Mouse (Mus musculus): ENCODE results near the gene Itpkb. TPM values are rescaled to one million over a fixed set of nuclear protein-coding genes. Genes with fewer than 3 reads are reported as not detected.

Itpkb gene
- polyA plus RNA-seq, 1 experiment from 2014 or later = 6.8 TPM

DNA sequence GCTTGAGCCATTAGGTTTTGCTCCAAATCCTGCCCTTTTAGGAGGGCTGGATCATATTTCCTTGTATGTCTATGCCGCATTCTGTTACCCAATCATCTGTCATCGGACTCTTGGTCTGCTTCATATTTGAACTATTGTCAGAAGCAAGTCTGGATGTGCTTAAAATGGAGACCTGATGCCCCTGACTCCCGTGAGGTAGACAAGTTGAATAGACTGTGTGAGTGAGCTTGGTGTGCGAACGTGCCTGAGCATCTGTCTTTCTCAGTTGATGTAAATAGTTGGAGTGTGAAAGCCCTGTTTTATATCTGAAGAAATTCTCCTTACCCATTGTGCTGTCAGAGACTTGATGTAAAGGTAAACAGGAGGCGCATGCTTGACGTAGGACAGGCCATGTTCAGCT lies 46.3 kb downstream of the Itpkb start:
- Histone ChIP-seq H3K27me3 (ENCODE audit: insufficient read depth, low read length) (no peaks in the 10 kb centered on the region), H3K36me3 (ENCODE audit: insufficient read depth, low read length) (no peaks in the 10 kb centered on the region), H3K4me2 (ENCODE audit: low read length) (no peak overlapping the region), H3K4me1 (replicated peaks; ENCODE audit: insufficient read depth, low read length) (no peaks in the 10 kb centered on the region), H3K27ac (no peak overlapping the region), H3K9ac (ENCODE audit: low read depth, low read length) (no peak overlapping the region), H3K9me3 (replicated peaks; ENCODE audit: low read length) (no peaks in the 10 kb centered on the region), H3K4me3 (replicated peaks; ENCODE audit: low read depth, low read length) (no peak overlapping the region)
- no peak for DNase-seq (ENCODE audit: low spot score)
- no peak for ATAC-seq (replicated peaks; ENCODE audit: low FRiP score, low read depth)
- TF ChIP-seq CTCF (IDR thresholded peaks at IDR 0.05; ENCODE audit: low read depth) = no peak
- 67% methylated on average over 7 of the region's 7 CpGs for WGBS

DNA sequence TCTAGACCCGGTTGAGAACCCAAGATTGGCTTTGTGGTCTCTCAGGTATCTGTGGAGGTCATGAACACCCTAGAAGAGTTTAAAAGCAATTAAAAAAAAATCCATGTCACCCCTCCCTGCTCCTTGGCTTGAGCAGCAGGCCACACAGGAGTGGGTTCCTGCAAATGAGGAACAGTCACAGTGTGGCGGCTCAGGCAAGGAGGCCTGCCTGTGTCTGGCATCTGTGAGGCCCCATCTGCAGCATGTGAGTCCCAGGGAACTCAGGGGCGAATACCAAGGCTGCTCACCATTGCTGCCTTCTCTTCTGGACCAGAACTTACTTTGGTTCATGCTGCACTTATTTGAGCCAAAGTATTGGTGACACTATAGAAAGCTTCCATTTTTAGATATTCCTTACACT lies 49.3 kb downstream of the Itpkb start:
- no peak overlapping the region for H3K4me3 ChIP-seq (replicated peaks; ENCODE audit: low read depth, low read length)
- no peaks in the 10 kb centered on the region for H3K9me3 ChIP-seq (replicated peaks; ENCODE audit: low read length)
- TF ChIP-seq CTCF (IDR thresholded peaks at IDR 0.05; ENCODE audit: low read depth) = no peak
- DNase-seq (ENCODE audit: low spot score) = no peak
- H3K4me2 ChIP-seq (ENCODE audit: low read length) = no peak overlapping the region
- no peaks in the 10 kb centered on the region for H3K27me3 ChIP-seq (ENCODE audit: insufficient read depth, low read length)
- no peak overlapping the region for H3K9ac ChIP-seq (ENCODE audit: low read depth, low read length)
- H3K27ac ChIP-seq = no peak overlapping the region
- no peak for ATAC-seq (replicated peaks; ENCODE audit: low FRiP score, low read depth)
- no peaks in the 10 kb centered on the region for H3K4me1 ChIP-seq (replicated peaks; ENCODE audit: insufficient read depth, low read length)
- H3K36me3 ChIP-seq (ENCODE audit: insufficient read depth, low read length) = no peaks in the 10 kb centered on the region
- WGBS = 77% methylated on average over 3 of the region's 3 CpGs

DNA sequence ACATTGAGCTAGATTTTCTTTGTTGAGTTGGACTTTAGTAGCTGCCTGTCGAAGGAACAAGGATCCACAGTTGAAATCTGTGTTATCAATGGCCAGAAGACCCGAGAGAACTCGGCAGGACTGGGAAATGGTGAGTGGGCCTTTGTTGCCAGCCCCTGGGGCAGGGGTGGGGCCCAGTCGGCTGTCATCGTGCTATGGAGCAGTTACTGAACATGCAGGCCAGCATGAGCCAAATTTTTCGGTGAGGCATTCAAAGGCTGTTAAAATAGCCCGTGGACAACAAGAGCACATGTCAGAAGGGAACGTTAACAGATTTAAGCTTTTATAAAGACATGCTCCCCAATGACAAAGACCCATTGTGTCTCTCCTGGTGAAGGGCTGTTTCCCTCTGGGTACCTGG lies 52.1 kb downstream of the Itpkb start:
- DNase-seq (ENCODE audit: low spot score) = no peak
- no peaks in the 10 kb centered on the region for H3K27me3 ChIP-seq (ENCODE audit: insufficient read depth, low read length)
- no peak overlapping the region for H3K4me2 ChIP-seq (ENCODE audit: low read length)
- H3K4me1 ChIP-seq (replicated peaks; ENCODE audit: insufficient read depth, low read length) = no peaks in the 10 kb centered on the region; the same call in none of the 2 replicates
- H3K4me3 ChIP-seq (replicated peaks; ENCODE audit: low read depth, low read length) = no peak overlapping the region
- TF ChIP-seq CTCF (IDR thresholded peaks at IDR 0.05; ENCODE audit: low read depth) = no peak
- 56% methylated on average over 8 of the region's 8 CpGs for WGBS
- H3K27ac ChIP-seq = no peak overlapping the region
- H3K9me3 ChIP-seq (replicated peaks; ENCODE audit: low read length) = no peaks in the 10 kb centered on the region
- ATAC-seq (replicated peaks; ENCODE audit: low FRiP score, low read depth) = no peak
- H3K36me3 ChIP-seq (ENCODE audit: insufficient read depth, low read length) = no peaks in the 10 kb centered on the region
- H3K9ac ChIP-seq (ENCODE audit: low read depth, low read length) = no peak overlapping the region

DNA sequence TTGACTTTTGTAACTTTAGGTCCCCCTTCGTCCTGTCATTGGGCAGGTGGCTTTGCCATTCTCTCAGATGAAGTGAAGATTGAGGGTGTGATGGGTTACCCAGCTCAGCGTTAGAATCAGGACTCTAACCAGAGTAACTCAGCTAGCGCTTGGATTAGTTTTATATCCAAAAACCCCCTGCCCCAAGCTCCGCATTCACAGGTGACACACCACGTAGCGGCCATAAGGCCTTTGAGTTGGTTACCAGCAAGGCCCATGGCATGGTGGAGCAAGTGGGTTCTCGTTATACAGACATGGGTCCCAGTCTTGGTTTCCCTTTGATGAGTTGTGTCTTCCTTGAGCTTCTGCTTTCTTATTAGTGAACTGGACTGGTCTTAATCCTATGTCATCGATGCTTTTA lies 53.6 kb downstream of the Itpkb start:
- no peak overlapping the region for H3K27ac ChIP-seq
- no peaks in the 10 kb centered on the region for H3K27me3 ChIP-seq (ENCODE audit: insufficient read depth, low read length)
- no peak overlapping the region for H3K9ac ChIP-seq (ENCODE audit: low read depth, low read length)
- no peak overlapping the region for H3K4me2 ChIP-seq (ENCODE audit: low read length)
- no peak overlapping the region for H3K4me3 ChIP-seq (replicated peaks; ENCODE audit: low read depth, low read length)
- 97% methylated on average over 8 of the region's 8 CpGs for WGBS
- DNase-seq (ENCODE audit: low spot score) (no peak), ATAC-seq (replicated peaks; ENCODE audit: low FRiP score, low read depth) (no peak)
- no peaks in the 10 kb centered on the region for H3K9me3 ChIP-seq (replicated peaks; ENCODE audit: low read length)
- no peaks in the 10 kb centered on the region; the same call in none of the 2 replicates for H3K4me1 ChIP-seq (replicated peaks; ENCODE audit: insufficient read depth, low read length)
- no peak for TF ChIP-seq CTCF (IDR thresholded peaks at IDR 0.05; ENCODE audit: low read depth)
- H3K36me3 ChIP-seq (ENCODE audit: insufficient read depth, low read length) = no peaks in the 10 kb centered on the region

DNA sequence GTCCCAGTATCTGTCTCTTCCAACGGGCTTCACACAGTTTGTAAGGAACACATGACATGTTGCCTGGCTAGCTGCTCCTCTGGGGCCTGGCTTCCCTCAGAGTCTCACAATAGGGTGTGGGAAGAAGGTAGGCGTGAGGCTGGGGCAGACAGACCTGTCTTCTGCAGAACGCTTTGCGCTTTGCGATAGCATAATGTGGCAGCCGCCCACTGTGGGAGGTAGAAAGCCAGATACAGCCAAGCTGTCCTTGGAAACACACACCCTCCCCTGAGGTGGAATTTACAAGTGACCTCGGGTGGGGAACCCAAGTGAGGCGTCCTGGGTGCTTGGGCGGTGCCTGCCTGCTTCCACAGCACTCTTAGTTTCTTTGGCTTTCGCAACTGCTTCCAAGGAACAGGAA lies 54.2 kb downstream of the Itpkb start:
- Histone ChIP-seq H3K4me2 (ENCODE audit: low read length) (no peak overlapping the region), H3K4me3 (replicated peaks; ENCODE audit: low read depth, low read length) (no peak overlapping the region), H3K27me3 (ENCODE audit: insufficient read depth, low read length) (no peaks in the 10 kb centered on the region), H3K9ac (ENCODE audit: low read depth, low read length) (no peak overlapping the region), H3K4me1 (replicated peaks; ENCODE audit: insufficient read depth, low read length) (no peaks in the 10 kb centered on the region; the same call in none of the 2 replicates), H3K27ac (no peak overlapping the region), H3K36me3 (ENCODE audit: insufficient read depth, low read length) (no peaks in the 10 kb centered on the region), H3K9me3 (replicated peaks; ENCODE audit: low read length) (no peaks in the 10 kb centered on the region)
- WGBS = 69% methylated on average over 10 of the region's 10 CpGs
- ATAC-seq (replicated peaks; ENCODE audit: low FRiP score, low read depth) (no peak), DNase-seq (ENCODE audit: low spot score) (no peak)
- no peak for TF ChIP-seq CTCF (IDR thresholded peaks at IDR 0.05; ENCODE audit: low read depth)

DNA sequence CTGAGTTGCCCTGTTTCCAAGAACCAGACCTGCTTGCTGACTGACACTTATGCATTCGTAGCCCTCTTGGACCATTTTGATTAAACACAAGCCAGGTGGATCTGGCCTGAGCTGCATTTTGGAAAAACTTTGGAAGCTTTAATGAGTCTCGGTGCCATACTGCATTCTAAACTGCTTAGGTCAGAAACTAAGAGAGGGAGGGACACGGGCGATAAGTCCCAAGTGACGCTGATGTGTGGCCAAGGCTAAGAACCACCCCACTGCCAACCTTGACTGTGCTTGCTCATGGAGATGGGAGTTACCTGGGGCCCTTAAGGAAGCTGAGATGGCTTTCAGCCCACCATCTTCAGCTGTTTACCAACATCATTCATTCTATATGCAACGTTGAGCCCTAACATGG lies 55.0 kb downstream of the Itpkb start:
- no peak overlapping the region for H3K4me3 ChIP-seq (replicated peaks; ENCODE audit: low read depth, low read length)
- ATAC-seq (replicated peaks; ENCODE audit: low FRiP score, low read depth) (no peak), DNase-seq (ENCODE audit: low spot score) (no peak)
- no peak overlapping the region for H3K4me2 ChIP-seq (ENCODE audit: low read length)
- H3K27ac ChIP-seq = no peak overlapping the region
- H3K9me3 ChIP-seq (replicated peaks; ENCODE audit: low read length) = no peaks in the 10 kb centered on the region
- 69% methylated on average over 6 of the region's 6 CpGs for WGBS
- H3K36me3 ChIP-seq (ENCODE audit: insufficient read depth, low read length) = no peaks in the 10 kb centered on the region
- no peak for TF ChIP-seq CTCF (IDR thresholded peaks at IDR 0.05; ENCODE audit: low read depth)
- H3K27me3 ChIP-seq (ENCODE audit: insufficient read depth, low read length) = no peaks in the 10 kb centered on the region
- H3K9ac ChIP-seq (ENCODE audit: low read depth, low read length) = no peak overlapping the region
- H3K4me1 ChIP-seq (replicated peaks; ENCODE audit: insufficient read depth, low read length) = no peaks in the 10 kb centered on the region; the same call in none of the 2 replicates

Data from kidney, postnatal 0 days (tissue).